Mouse (Mus musculus): Measurements from ENCODE around the gene Jup. TPM values are rescaled to one million over a fixed set of nuclear protein-coding genes. Genes with fewer than 3 reads are reported as not detected.

Jup gene
- 33.3 and 50.8 TPM in 2 replicates for polyA plus RNA-seq (2014; fragmentation: Nextera tagmentation; extraction: Ambion mirVana)

DNA sequence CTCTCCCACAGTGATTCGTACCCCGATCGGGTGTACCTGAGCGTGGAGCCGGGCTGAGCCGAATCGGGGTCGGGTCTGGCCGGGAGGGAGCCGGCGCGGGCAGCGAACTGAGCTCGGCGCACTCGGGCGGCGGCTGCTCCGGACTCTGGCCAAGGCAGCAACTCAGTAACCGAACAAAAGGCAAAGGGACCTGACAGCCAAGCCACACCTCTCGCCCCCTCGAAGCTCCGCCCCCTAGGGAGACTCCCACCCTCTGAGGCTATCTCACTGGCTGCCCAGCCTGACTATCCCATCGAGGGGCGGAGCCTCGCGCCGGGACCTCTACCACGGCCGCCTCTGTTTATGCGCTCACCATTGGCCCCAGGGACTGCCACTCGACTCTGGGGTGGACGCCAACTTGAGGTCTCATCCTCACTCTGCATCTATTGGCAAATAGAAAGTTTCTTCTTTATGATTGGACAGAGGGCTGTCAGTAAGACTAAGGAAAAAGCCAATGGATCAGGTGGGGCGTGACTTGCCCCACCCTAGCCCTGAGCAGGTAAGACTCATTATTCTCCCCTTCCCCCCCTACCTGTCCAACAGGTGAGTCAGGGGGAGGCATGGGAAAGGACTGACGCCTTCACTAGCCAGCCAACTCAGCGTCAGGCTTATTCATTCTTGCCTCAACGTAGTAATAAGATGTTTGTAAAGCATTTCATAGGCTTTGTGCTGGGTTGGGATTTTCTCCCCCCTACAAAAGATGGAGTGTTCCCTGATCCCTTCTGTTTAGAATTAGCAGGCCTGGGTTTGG lies at the start of gene Jup:
Gene Jup, minus strand, starts transcription at position 164 of the 790 bp plus-strand sequence.
- H3K4me2 ChIP-seq (ENCODE audit: low read length) = peak within 1 kb of the TSS; percentile 62
- H3K27me3 ChIP-seq (replicated peaks; ENCODE audit: control insufficient read depth, insufficient read depth, low read length) = peaks cover 14% of the 10 kb centered on the region; the same call in 1 of the 2 replicates
- H3K9ac ChIP-seq (ENCODE audit: low read length) = peak within 1 kb of the TSS; percentile 76
- peak within 1 kb of the TSS; percentile 69 for H3K4me3 ChIP-seq (ENCODE audit: low read depth, low read length)
- peak; percentile 99 for ATAC-seq
- peak; percentile 98 for DNase-seq (ENCODE audit: low spot score)
- no peaks in the 10 kb centered on the region for H3K36me3 ChIP-seq (ENCODE audit: control insufficient read depth, insufficient read depth, low read length)
- no peaks in the 10 kb centered on the region for H3K9me3 ChIP-seq (replicated peaks; ENCODE audit: control insufficient read depth, low read length)
- 0 out of 2 replicates have a peak within 1 kb of the TSS, but pooled peaks have one; percentile 39 for H3K27ac ChIP-seq (ENCODE audit: low read depth, low read length)
- under 1% methylated on average over 37 of the region's 37 CpGs for WGBS
- peaks cover 13% of the 10 kb centered on the region; the same call in 1 of the 2 replicates for H3K4me1 ChIP-seq (ENCODE audit: control insufficient read depth, insufficient read depth, low read length)

DNA sequence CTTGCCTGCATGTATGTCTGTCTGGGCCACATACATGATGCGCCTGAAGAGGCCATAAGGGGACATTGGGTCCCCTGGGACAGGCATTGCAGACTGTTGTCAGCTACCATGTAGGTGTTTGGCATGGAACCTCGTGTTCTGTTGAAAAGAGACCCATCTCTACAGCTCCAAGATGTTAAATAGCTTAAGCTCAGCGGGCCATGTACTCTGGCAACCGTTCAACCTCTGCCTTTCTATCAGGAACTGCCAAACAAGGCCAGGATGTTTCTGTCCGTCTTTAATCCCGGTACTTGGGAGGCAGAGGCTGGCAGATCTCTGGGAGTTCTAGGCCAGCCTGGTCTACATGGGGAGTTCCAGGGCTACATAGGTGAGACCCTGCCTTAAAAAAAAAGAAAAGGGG lies 45.1 kb upstream of the Jup start:
- H3K27me3 ChIP-seq (replicated peaks; ENCODE audit: control insufficient read depth, insufficient read depth, low read length) = no peaks in the 10 kb centered on the region
- 75% methylated on average over 6 of the region's 6 CpGs for WGBS
- no peak for ATAC-seq

DNA sequence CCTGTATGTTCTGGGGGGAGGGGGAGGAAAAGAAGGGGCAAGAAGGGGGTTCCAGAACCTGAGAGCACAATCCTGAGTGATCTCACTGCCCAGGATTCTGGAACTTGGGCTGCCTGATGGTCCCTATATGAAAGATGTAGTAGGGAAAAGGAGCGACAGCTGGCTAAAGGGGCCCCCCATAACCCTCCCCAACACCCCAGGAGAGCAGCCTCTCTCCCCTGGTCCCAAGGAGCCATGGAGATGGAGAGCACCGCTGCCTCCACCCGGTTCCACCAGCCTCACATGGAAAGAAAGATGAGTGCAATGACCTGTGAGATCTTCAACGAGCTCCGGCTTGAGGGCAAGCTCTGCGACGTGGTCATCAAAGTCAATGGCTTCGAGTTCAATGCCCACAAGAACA lies 44.2 kb upstream of the Jup start, which contains the start of the genes Nt5c3b and Klhl10:
Gene Nt5c3b, minus strand, starts transcription at position 12 of the 400 bp plus-strand sequence.
Gene Klhl10, plus strand, starts transcription at position 121 of the 400 bp plus-strand sequence.
- ATAC-seq (no peak), DNase-seq (ENCODE audit: low spot score) (no peak)
- Histone ChIP-seq H3K4me3 (ENCODE audit: low read depth, low read length) (peak within 1 kb of the TSS; percentile 80), H3K36me3 (ENCODE audit: control insufficient read depth, insufficient read depth, low read length) (peaks cover 15% of the 10 kb centered on the region), H3K9me3 (replicated peaks; ENCODE audit: control insufficient read depth, low read length) (no peaks in the 10 kb centered on the region), H3K4me2 (ENCODE audit: low read length) (peak within 1 kb of the TSS; percentile 78), H3K27me3 (replicated peaks; ENCODE audit: control insufficient read depth, insufficient read depth, low read length) (no peaks in the 10 kb centered on the region), H3K4me1 (ENCODE audit: control insufficient read depth, insufficient read depth, low read length) (peaks cover 7% of the 10 kb centered on the region), H3K9ac (ENCODE audit: low read length) (peak within 1 kb of the TSS; percentile 92), H3K27ac (ENCODE audit: low read depth, low read length) (peak within 1 kb of the TSS; percentile 30; the same call in 1 of the 2 replicates)
- WGBS = 82% methylated on average over 8 of the region's 8 CpGs

More for the DNA sequence above, 45.1 kb upstream of the Jup start:
- Histone ChIP-seq H3K4me2 (ENCODE audit: low read length) (no peak overlapping the region), H3K36me3 (ENCODE audit: control insufficient read depth, insufficient read depth, low read length) (peaks cover 7% of the 10 kb centered on the region), H3K9me3 (replicated peaks; ENCODE audit: control insufficient read depth, low read length) (no peaks in the 10 kb centered on the region), H3K4me1 (ENCODE audit: control insufficient read depth, insufficient read depth, low read length) (peaks cover 7% of the 10 kb centered on the region), H3K4me3 (ENCODE audit: low read depth, low read length) (no peak overlapping the region), H3K9ac (ENCODE audit: low read length) (no peak overlapping the region), H3K27ac (ENCODE audit: low read depth, low read length) (no peak overlapping the region)
- no peak for DNase-seq (ENCODE audit: low spot score)

DNA sequence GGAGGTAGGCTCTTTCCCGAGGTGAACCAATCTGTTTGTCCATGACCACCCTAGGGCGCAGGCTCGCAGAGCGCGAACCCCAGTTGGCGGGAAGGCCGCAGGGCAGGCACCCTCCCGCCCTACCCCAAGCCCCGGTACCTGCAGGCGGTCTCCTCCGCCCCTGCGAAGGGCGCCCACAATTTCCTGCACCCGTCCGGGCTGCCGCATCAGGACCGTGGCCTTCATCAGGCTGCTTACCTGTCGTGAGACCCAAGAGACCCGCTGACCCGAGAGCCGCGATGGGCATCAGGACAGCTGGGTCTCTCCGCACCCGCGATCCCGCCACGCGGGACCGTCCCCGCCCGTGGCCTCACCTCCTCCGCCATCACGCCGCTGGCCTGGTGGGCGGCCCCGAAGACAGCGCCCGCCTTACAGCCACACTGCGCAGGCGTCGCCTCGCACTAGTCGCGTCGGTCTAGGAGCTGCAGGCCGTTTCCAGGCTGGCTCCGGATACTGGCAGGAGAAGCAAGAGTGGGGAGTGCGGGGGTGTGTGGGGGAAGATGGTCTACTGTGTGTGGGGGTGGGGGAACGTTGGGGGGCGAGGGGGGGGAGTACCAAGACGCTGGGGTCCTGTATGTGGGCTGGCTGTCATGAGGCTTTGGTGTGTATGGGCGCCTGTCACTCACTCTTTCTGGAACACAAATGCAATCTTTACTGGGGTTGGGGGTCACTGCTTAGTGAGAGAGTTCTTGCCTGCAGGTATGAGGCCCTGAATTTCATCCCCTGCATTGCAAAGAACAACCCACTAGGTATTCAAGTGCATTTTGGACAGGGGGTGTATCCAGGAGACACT lies 43.3 kb upstream of the Jup start:
- Histone ChIP-seq H3K27ac (ENCODE audit: low read depth, low read length) (peak overlapping the region; percentile 30; the same call in 1 of the 2 replicates), H3K4me2 (ENCODE audit: low read length) (peak overlapping the region; percentile 78), H3K9ac (ENCODE audit: low read length) (peak overlapping the region; percentile 92), H3K4me1 (ENCODE audit: control insufficient read depth, insufficient read depth, low read length) (peaks cover 7% of the 10 kb centered on the region), H3K27me3 (replicated peaks; ENCODE audit: control insufficient read depth, insufficient read depth, low read length) (no peaks in the 10 kb centered on the region), H3K9me3 (replicated peaks; ENCODE audit: control insufficient read depth, low read length) (no peaks in the 10 kb centered on the region), H3K4me3 (ENCODE audit: low read depth, low read length) (peak overlapping the region; percentile 80), H3K36me3 (ENCODE audit: control insufficient read depth, insufficient read depth, low read length) (peaks cover 23% of the 10 kb centered on the region)
- peak; percentile 99 for ATAC-seq
- DNase-seq (ENCODE audit: low spot score) = peak; percentile 92
- 1% methylated on average over 49 of the region's 52 CpGs for WGBS

DNA sequence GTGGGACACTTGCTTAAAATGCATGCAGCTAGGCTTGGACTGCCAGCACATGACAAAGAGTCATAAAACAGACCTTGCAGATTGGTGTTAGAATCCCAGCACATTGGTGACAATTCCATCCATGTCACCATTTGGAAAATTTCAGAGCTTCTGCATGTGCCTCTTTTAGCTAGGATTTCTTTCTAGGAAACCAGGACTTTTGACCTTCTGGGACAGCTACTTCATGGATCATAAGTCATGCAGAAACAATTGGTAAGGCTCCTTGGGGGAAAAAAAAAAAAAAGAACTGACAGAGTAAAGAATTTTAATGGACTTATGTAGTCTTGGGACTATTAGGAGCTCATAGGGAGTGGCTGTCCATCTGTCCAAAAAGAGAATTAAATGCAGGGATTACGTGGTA lies 40.3 kb upstream of the Jup start:
- Histone ChIP-seq H3K4me1 (ENCODE audit: control insufficient read depth, insufficient read depth, low read length) (peaks cover 7% of the 10 kb centered on the region), H3K4me3 (ENCODE audit: low read depth, low read length) (no peak overlapping the region), H3K36me3 (ENCODE audit: control insufficient read depth, insufficient read depth, low read length) (peaks cover 44% of the 10 kb centered on the region), H3K27me3 (replicated peaks; ENCODE audit: control insufficient read depth, insufficient read depth, low read length) (no peaks in the 10 kb centered on the region), H3K27ac (ENCODE audit: low read depth, low read length) (no peak overlapping the region), H3K4me2 (ENCODE audit: low read length) (no peak overlapping the region), H3K9me3 (replicated peaks; ENCODE audit: control insufficient read depth, low read length) (no peaks in the 10 kb centered on the region), H3K9ac (ENCODE audit: low read length) (no peak overlapping the region)
- DNase-seq (ENCODE audit: low spot score) (no peak), ATAC-seq (no peak)
- 88% methylated on average over 1 of the region's 1 CpGs for WGBS

DNA sequence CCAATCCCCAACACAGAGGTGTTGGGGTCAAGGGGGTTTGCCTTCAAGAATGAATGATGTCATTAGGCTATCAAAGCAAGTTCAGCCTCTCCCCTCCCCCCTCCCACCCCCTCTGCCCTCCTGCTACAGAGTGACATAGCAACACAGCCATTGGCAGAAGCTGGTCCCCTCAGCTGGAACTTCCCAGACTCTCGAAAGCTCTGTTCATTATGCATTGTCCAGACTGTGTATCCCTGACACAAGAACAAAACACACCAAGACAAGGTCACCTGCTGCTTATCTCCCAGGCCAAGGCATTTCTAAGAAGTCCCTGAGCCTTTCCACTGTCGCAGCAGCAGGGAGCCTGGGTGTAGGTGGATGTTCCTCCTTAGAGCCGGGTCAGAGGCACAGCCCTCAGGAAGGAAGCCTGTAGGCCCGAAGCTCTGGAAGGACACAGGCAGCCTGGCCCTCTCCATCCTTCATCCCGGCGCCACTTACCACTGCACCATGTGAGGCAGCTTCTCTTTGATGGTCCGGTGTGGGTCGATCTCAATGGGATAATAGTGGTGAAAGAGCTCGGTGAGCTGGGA lies 38.2 kb upstream of the Jup start:
- Histone ChIP-seq H3K4me2 (ENCODE audit: low read length) (no peak overlapping the region), H3K27ac (ENCODE audit: low read depth, low read length) (no peak overlapping the region), H3K4me1 (ENCODE audit: control insufficient read depth, insufficient read depth, low read length) (peaks cover 7% of the 10 kb centered on the region), H3K9ac (ENCODE audit: low read length) (no peak overlapping the region), H3K9me3 (replicated peaks; ENCODE audit: control insufficient read depth, low read length) (no peaks in the 10 kb centered on the region), H3K27me3 (replicated peaks; ENCODE audit: control insufficient read depth, insufficient read depth, low read length) (no peaks in the 10 kb centered on the region), H3K36me3 (ENCODE audit: control insufficient read depth, insufficient read depth, low read length) (peaks cover 53% of the 10 kb centered on the region), H3K4me3 (ENCODE audit: low read depth, low read length) (no peak overlapping the region)
- ATAC-seq (no peak), DNase-seq (ENCODE audit: low spot score) (no peak)
- 79% methylated on average over 9 of the region's 9 CpGs for WGBS

DNA sequence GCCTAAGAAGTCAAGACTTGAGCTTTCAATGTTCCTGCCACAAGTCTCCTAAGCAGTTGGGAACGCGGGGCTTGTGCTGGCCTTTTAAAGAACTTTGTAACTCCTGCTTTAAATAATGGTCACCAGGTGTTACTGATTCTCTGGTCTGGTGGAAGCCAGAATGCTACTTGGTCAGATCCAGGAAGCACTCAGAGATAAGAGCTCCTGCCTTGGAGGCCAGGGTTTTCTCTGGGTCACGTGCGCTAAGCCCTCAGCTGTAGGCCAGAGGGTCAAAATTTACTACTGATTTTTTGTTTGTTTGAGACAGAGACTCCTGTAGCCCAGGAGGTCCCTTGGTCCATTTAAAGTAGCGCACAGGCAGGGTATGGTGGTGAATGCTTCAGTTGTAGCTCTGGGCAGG lies 34.4 kb upstream of the Jup start:
- Histone ChIP-seq H3K9ac (ENCODE audit: low read length) (no peak overlapping the region), H3K4me3 (ENCODE audit: low read depth, low read length) (no peak overlapping the region), H3K27ac (ENCODE audit: low read depth, low read length) (no peak overlapping the region), H3K27me3 (replicated peaks; ENCODE audit: control insufficient read depth, insufficient read depth, low read length) (no peaks in the 10 kb centered on the region), H3K9me3 (replicated peaks; ENCODE audit: control insufficient read depth, low read length) (no peaks in the 10 kb centered on the region), H3K4me1 (ENCODE audit: control insufficient read depth, insufficient read depth, low read length) (no peaks in the 10 kb centered on the region), H3K4me2 (ENCODE audit: low read length) (no peak overlapping the region), H3K36me3 (ENCODE audit: control insufficient read depth, insufficient read depth, low read length) (peaks cover 56% of the 10 kb centered on the region)
- WGBS = 95% methylated on average over 5 of the region's 5 CpGs
- DNase-seq (ENCODE audit: low spot score) = no peak
- no peak for ATAC-seq

DNA sequence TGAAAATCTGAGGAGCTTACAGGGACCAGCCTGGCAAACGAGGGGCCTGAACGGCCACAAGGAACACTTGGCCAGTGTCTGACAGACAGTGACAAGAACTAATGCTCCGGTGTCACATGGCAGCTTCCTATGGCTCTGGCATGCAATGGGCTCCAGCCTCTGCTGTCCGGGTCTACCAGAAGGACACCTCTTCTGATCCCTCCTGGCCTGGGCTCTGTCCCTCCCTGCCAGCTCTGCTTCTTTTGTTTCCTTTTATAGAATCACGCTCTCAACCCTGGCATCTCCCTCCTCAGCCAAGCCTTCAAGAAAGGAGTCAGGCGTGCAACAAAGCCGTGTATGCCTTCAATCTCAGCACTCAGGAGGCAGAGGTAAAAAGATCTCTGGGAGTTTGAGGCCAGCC lies 32.5 kb upstream of the Jup start:
- Histone ChIP-seq H3K4me2 (ENCODE audit: low read length) (no peak overlapping the region), H3K9me3 (replicated peaks; ENCODE audit: control insufficient read depth, low read length) (no peaks in the 10 kb centered on the region), H3K36me3 (ENCODE audit: control insufficient read depth, insufficient read depth, low read length) (peaks cover 38% of the 10 kb centered on the region), H3K4me3 (ENCODE audit: low read depth, low read length) (no peak overlapping the region), H3K4me1 (ENCODE audit: control insufficient read depth, insufficient read depth, low read length) (no peaks in the 10 kb centered on the region), H3K27ac (ENCODE audit: low read depth, low read length) (no peak overlapping the region), H3K27me3 (replicated peaks; ENCODE audit: control insufficient read depth, insufficient read depth, low read length) (no peaks in the 10 kb centered on the region), H3K9ac (ENCODE audit: low read length) (no peak overlapping the region)
- ATAC-seq (no peak), DNase-seq (ENCODE audit: low spot score) (no peak)
- WGBS = 78% methylated on average over 7 of the region's 7 CpGs

All from forebrain, embryonic 14.5 days (tissue).